Mouse (Mus musculus) testis, postnatal 14 days (tissue): ENCODE data around the gene Dock9.
A peak's percentile ranks its signal among the peaks of the same experiment; 100 is the strongest.

ENCODE experiments used
- DNase-seq: peaks from one replicate; pipeline ENCODE4 v3.0.0; 2021; ENCODE audit warnings: low spot score

Dock9 gene

GRCm38 (mm10) chr14:121797457-121798410, at the start of gene Dock9:
Dock9 (minus strand) TSS chr14:121797837.
- peak; percentile 90 for DNase-seq

- DNase-seq, result no peak
Observed at GRCm38 (mm10) chr14:121844486-121844885, 46.8 kb upstream of the Dock9 start.

DNA sequence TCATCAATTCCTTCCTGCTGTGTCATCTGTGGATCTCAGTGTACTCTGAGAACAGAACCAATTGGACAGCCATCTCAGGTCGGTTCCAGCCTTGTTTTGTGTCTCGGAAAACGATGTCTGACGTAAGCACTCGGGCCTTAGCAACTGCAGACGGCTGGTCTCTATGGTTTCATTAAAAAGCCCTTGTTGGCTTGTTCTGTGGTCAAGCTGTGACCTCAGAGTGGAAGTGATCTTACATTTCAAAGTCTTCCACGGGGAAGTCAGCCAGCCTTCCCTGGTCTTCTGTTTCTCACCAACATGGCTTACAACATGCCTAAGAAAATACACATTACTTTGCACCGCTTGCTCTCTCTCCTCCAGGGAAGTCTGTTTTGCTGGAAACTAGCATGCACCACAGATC, 42.6 kb upstream of the Dock9 start:
- DNase-seq, result no peak

DNA sequence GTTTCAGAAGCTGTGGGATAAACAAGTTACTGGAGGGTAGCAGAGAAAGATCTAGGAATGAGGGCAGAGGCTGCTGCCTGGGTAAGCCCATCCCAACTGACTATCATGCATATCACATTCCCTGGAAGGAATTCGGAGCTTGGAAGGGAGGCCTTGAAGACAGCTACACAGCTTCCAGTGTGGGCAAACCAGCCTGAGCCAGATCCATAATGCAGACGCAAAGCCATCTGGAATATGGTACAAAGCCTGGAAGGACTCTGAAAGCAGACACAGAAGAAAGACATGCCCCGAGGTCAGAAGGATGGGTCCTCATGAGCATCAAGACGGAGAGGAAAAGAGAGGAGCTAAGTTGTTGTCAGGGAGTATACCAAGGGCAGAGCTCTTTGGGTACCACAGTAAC, 40.5 kb upstream of the Dock9 start:
- no peak for DNase-seq

DNA sequence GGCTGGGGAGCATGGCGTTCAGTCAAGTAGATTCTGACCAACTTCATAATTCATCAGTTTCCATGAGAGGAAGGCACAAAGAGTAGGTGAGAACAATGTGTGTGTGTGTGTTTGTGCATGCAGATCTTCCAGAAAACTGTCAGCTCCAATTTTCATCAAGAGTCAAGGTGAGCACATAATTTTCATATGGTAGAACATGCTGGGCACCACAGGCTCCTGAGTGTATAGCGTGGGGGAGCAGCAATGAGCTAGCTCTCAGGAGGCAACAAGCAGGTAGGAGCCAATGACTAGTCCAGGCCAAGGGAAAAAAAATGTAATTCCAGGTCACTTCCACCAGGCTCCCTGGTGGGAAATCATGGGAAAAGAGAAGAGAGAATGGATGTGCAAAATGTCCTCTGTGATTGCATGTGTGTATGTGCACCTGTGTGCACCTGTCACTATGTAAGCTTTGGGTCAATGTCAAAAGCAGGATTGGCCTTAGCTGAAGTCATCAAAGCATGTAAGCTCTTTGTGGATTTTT, 35.4 kb upstream of the Dock9 start:
- no peak for DNase-seq

DNA sequence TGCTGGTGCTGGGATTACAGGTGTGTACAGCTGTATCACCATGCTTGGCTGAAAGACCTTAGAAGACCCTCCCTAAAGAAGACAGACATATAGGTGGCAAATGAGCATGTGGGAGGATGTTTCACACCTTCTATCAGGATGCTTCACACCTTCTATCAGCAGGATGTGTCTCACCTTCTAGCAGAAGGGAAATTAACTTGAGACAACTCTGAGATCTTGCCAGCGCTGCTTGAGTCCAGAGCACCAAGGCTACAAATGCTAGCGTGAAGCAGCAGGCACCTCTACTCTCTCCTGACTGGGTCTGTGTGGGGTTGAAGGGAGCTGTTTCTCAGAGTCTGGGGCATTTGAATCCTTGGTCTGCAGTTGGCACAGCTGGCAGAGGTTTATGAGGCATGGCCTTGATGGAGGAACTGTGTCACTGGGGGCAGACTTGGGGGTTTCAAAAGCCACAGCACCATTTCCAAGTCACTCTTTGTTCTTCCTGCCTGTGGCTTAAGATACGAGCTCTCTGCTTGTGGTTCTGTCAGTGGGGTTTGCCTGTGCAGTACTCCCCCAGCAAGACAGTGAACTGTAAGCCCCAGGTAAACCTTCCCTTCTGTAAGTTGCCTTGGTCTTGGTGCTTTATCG, 32.3 kb upstream of the Dock9 start:
- no peak for DNase-seq

DNA sequence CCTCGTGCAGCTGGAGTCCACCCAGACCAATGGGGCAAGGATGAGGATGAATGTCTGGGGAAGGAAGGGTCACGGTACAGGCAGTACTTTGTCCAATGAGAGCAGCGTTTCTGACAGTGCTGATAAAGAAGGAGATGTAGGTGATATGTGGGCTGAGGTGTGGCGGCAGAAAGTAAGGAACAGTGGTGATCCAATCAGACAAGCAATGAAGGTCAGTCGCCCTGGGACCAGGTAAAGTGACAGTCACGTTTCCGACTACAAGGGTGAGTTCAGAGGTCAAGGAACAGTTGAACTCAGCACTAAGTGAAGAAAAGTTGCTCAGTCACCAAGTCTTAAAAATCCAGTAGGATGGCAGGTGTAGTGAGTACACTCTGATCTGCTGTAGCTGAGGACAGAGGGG, 29.5 kb upstream of the Dock9 start:
- no peak for DNase-seq

GRCm38 (mm10) chr14:121825521-121826445, 28.1 kb upstream of the Dock9 start:
- no peak for DNase-seq

DNA sequence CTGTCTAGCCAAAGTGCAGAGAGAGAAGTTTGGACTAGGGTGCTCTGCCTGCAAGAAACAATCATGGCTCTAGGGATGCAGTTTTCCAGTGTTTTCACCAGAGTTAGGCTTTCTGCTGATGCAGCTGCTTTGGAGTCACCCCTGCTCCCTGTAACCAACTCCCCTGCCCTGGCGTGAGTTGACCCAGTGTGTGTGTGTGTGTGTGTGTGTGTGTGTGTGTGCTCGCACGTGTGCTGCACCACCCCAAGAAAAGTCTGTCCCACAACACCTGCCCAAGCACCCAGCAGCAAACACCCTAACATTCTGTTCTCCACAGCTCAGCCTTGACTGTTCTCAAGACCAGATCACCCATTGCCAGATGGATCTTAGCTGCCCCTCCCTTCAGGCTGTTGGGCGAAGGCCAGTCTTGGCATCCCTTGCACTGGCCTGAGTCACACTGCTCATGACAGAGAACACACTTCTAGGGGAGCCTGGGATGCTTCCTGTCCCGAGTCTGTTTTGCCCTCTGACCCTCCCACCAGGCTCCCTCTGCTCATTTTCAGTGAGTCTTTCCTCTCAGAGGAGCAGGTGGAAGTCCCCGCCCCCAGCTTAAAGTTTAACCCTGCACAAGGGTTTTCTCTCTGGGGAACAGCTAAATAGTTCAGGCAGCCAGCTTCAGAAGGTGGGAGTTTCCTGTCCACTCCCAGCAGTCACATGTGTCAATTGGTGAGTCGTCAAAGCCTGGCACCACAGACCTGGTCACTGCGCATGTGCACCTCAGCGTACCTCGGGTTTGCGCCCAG, 26.9 kb upstream of the Dock9 start:
- DNase-seq, result peak; percentile 49

- DNase-seq, result no peak
Observed at GRCm38 (mm10) chr14:121822997-121823396, 25.4 kb upstream of the Dock9 start.

- no peak for DNase-seq
Observed at GRCm38 (mm10) chr14:121822506-121822905, 24.9 kb upstream of the Dock9 start.

DNA sequence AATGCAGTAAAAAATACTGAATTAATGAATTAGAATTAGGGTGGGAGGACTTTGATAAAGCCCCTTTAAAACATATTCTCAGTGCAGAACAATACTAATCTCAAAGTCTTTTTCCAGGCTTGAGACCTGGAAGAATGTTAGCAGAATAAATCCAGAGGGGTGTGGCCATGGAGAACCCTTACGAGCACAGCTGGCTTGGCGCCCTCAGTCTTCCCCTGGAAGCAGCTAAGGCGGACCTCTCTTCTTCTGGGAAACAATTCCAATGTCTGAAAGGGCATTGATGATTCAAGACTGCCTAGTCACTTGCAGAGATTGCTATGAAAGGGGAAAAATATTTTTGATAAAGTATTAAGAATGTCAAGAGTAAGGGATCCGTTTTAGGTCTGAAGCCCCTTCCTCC, 9.2 kb upstream of the Dock9 start:
- no peak for DNase-seq

DNA sequence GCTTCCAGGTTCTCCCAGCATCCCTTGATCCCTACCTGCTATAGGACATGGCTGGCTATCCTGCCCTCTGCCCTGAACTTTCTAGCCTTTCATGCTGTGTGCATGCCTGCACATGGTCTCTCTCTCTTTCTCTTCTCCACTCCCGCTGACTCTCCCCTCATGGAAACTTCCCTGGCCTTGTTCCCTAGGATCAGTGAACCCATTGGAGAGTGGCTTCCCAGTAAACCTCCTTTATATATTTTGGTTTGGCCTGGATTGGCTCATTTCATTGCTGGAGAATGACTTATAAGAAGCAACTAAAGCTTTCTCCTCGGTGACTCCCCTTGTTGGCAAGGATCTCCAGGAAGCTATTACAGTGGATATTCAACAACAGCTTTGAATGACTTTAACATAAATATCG, 8.7 kb upstream of the Dock9 start:
- DNase-seq, result no peak

DNA sequence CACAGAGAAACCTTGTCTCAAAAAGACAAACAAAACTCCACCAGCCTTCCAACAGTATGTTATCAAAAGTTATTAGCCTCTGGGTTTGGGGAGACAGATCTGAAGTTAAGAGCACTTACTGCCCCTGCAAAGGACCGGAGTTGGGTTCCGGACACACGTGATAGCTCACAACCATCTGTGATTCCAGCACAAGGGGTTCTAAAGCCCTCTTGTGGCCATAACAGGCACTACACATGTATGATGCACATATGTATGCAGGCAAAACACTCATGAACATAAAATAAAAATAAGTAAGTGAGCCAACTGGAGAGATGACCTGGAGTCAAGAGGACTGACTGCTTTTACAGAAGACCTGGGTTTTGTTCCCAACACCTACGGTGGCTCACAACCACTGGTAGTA, 6.8 kb upstream of the Dock9 start:
- DNase-seq, result no peak

DNA sequence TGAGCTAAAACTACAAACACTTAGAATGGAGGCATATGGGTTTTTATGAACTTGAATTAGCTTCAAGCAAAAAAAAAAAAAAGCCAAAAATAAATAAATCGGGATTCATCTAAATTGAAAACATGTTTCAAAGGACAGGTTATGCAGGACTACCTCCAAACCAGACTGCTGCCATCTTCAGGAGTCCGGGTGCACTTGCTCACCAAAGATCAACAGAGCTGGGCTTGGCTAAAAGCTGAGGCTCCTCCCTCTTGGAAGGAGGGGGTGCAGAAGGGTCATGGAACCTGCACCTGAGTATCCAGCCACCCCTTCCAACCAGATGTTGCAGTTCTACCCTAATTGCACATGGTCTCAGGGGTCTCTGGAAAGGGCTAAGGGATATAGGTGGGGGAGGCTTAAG, 3.3 kb upstream of the Dock9 start:
- DNase-seq, result no peak

DNA sequence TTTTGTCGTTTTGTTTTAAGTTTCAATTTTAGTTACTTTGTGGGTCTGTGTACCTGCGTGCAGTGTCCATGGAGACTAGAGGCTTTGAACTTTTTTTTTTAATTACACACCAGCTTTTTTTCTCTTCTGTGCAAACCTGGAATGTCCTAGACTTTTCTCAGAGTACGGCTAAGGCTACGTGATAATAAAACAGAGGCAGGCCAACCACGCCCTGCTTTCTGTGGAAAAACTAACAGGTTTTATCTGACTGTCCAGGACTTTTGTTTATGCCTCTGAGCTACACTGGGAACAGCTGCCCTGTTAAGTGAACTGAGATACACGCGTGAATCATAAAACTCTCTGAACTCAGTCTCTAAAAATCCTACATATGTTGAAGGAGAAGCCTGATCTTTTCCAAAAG, 1.5 kb upstream of the Dock9 start:
- no peak for DNase-seq

GRCm38 (mm10) chr14:121798411-121798799, 768 bp upstream of the Dock9 start:
- DNase-seq, result peak; percentile 95

GRCm38 (mm10) chr14:121796571-121797456, 823 bp downstream of the Dock9 start:
- peak; percentile 40 for DNase-seq

DNA sequence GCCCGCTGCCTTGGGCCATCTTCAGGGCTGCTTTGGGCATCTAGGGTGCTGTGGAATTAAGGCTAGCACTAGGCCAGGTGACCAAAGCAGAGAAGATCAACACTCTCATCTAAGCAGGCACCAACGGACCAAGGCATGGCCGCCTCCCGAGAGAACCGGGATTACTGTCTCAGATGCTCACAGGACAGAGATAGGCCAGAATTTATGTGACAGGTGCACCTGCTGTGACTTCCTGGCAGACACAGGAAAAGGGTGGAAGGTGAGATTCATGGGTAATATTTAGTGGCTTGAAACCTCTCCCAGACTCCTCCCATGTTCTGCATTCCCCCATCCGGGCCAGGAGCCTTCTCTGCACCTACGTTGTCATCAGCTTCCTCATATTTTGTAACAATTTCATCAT, 2.1 kb downstream of the Dock9 start:
- DNase-seq, result no peak

- no peak for DNase-seq
Observed at GRCm38 (mm10) chr14:121793639-121794038, 4.0 kb downstream of the Dock9 start.
